Mouse (Mus musculus): ENCODE data around the gene Nlrc4. TPM values are rescaled to one million over a fixed set of nuclear protein-coding genes. Genes with fewer than 3 reads are reported as not detected.

Gene Nlrc4
- total RNA-seq, 1 experiment: 2.4 TPM

GRCm38 (mm10) chr17:74406487-74406886 is 52.5 kb downstream of the Nlrc4 start:
- Histone ChIP-seq H3K4me3 (ENCODE audit: insufficient read depth in 1 of 2, low read depth in 1 of 2, low read length in 2 of 2, poor library complexity in 1 of 2, severe bottlenecking in 1 of 2) (no peak overlapping the region), H3K9me3 (ENCODE audit: control insufficient read depth, insufficient read depth, low read depth, low read length) (no peaks in the 10 kb centered on the region), H3K9ac (ENCODE audit: insufficient read depth, low read depth, low read length, poor library complexity, severe bottlenecking) (no peak overlapping the region), H3K36me3 (ENCODE audit: control insufficient read depth, insufficient read depth, low read length, poor library complexity, severe bottlenecking) (peaks cover 16% of the 10 kb centered on the region), H3K27ac (ENCODE audit: insufficient read depth, low read depth, low read length, poor library complexity, severe bottlenecking) (no peak overlapping the region), H3K4me1 (ENCODE audit: control insufficient read depth in 2 of 2, insufficient read depth in 2 of 2, low read length in 2 of 2, poor library complexity in 1 of 2) (no peaks in the 10 kb centered on the region)
- no peak for DNase-seq (ENCODE audit: low read depth, low spot score)
- in situ Hi-C loops (cut with MboI; ENCODE audit: low sequenced_read_pairs in 2 of 2, unreplicated experiment in 2 of 2): no loop called here
- TF ChIP-seq ZC3H11A (IDR thresholded peaks at IDR 0.05; ENCODE audit: borderline replicate concordance, low read depth, low read length) (no peak), MAFK (IDR thresholded peaks at IDR 0.05; ENCODE audit: insufficient read depth, low read depth, low read length) (no peak), CHD2 (IDR thresholded peaks at IDR 0.05; ENCODE audit: low read depth, low read length) (no peak), HCFC1 (IDR thresholded peaks at IDR 0.05; ENCODE audit: borderline replicate concordance, insufficient read depth, low read length) (no peak), ZNF384 (IDR thresholded peaks at IDR 0.05; ENCODE audit: low read depth, low read length) (no peak)

- in situ Hi-C loops (cut with MboI; ENCODE audit: low sequenced_read_pairs in 2 of 2, unreplicated experiment in 2 of 2): no loop called here
- no peak for DNase-seq (ENCODE audit: low read depth, low spot score)
- H3K36me3 ChIP-seq (ENCODE audit: control insufficient read depth, insufficient read depth, low read length, poor library complexity, severe bottlenecking): peaks cover 13% of the 10 kb centered on the region; the same call in 1 of the 2 replicates
Observed at GRCm38 (mm10) chr17:74402486-74403222, 56.3 kb downstream of the Nlrc4 start.

GRCm38 (mm10) chr17:74397173-74397572 is 61.8 kb downstream of the Nlrc4 start:
- H3K4me1 ChIP-seq (ENCODE audit: control insufficient read depth in 2 of 2, insufficient read depth in 2 of 2, low read length in 2 of 2, poor library complexity in 1 of 2): peaks cover 0 to 5% of the 10 kb centered on the region in 2 experiments; a peak in 1 of 4 replicates
- H3K36me3 ChIP-seq (ENCODE audit: control insufficient read depth, insufficient read depth, low read length, poor library complexity, severe bottlenecking): no peaks in the 10 kb centered on the region
- TF ChIP-seq HCFC1 (IDR thresholded peaks at IDR 0.05; ENCODE audit: borderline replicate concordance, insufficient read depth, low read length): no peak
- no peak for TF ChIP-seq MAFK (IDR thresholded peaks at IDR 0.05; ENCODE audit: insufficient read depth, low read depth, low read length)
- no peak for TF ChIP-seq ZC3H11A (IDR thresholded peaks at IDR 0.05; ENCODE audit: borderline replicate concordance, low read depth, low read length)
- TF ChIP-seq CHD2 (IDR thresholded peaks at IDR 0.05; ENCODE audit: low read depth, low read length): no peak
- TF ChIP-seq ZNF384 (IDR thresholded peaks at IDR 0.05; ENCODE audit: low read depth, low read length): no peak
- H3K9ac ChIP-seq (ENCODE audit: insufficient read depth, low read depth, low read length, poor library complexity, severe bottlenecking): no peak overlapping the region
- H3K4me3 ChIP-seq (ENCODE audit: insufficient read depth in 1 of 2, low read depth in 1 of 2, low read length in 2 of 2, poor library complexity in 1 of 2, severe bottlenecking in 1 of 2): no peak overlapping the region
- no peak for DNase-seq (ENCODE audit: low read depth, low spot score)
- in situ Hi-C loops (cut with MboI; ENCODE audit: low sequenced_read_pairs in 2 of 2, unreplicated experiment in 2 of 2): no loop called here
- no peaks in the 10 kb centered on the region for H3K9me3 ChIP-seq (ENCODE audit: control insufficient read depth, insufficient read depth, low read depth, low read length)
- H3K27ac ChIP-seq (ENCODE audit: insufficient read depth, low read depth, low read length, poor library complexity, severe bottlenecking): no peak overlapping the region

More at GRCm38 (mm10) chr17:74402486-74403222, 56.3 kb downstream of the Nlrc4 start:
- Histone ChIP-seq H3K27ac (ENCODE audit: insufficient read depth, low read depth, low read length, poor library complexity, severe bottlenecking) (no peak overlapping the region), H3K4me3 (ENCODE audit: insufficient read depth in 1 of 2, low read depth in 1 of 2, low read length in 2 of 2, poor library complexity in 1 of 2, severe bottlenecking in 1 of 2) (no peak overlapping the region), H3K9me3 (ENCODE audit: control insufficient read depth, insufficient read depth, low read depth, low read length) (no peaks in the 10 kb centered on the region), H3K4me1 (ENCODE audit: control insufficient read depth in 2 of 2, insufficient read depth in 2 of 2, low read length in 2 of 2, poor library complexity in 1 of 2) (no peaks in the 10 kb centered on the region), H3K9ac (ENCODE audit: insufficient read depth, low read depth, low read length, poor library complexity, severe bottlenecking) (no peak overlapping the region)
- no peak for TF ChIP-seq ZNF384 (IDR thresholded peaks at IDR 0.05; ENCODE audit: low read depth, low read length)
- TF ChIP-seq CHD2 (IDR thresholded peaks at IDR 0.05; ENCODE audit: low read depth, low read length): no peak
- no peak for TF ChIP-seq MAFK (IDR thresholded peaks at IDR 0.05; ENCODE audit: insufficient read depth, low read depth, low read length)
- TF ChIP-seq HCFC1 (IDR thresholded peaks at IDR 0.05; ENCODE audit: borderline replicate concordance, insufficient read depth, low read length): no peak
- TF ChIP-seq ZC3H11A (IDR thresholded peaks at IDR 0.05; ENCODE audit: borderline replicate concordance, low read depth, low read length): no peak

- in situ Hi-C loops (cut with MboI; ENCODE audit: low sequenced_read_pairs in 2 of 2, unreplicated experiment in 2 of 2): no loop called here
- no peak for DNase-seq (ENCODE audit: low read depth, low spot score)
- Histone ChIP-seq H3K4me3 (ENCODE audit: insufficient read depth in 1 of 2, low read depth in 1 of 2, low read length in 2 of 2, poor library complexity in 1 of 2, severe bottlenecking in 1 of 2) (peak overlapping the region; percentile 95 to 99; a peak in 3 of 4 replicates), H3K27ac (ENCODE audit: insufficient read depth, low read depth, low read length, poor library complexity, severe bottlenecking) (no peak overlapping the region), H3K9me3 (ENCODE audit: control insufficient read depth, insufficient read depth, low read depth, low read length) (no peaks in the 10 kb centered on the region), H3K36me3 (ENCODE audit: control insufficient read depth, insufficient read depth, low read length, poor library complexity, severe bottlenecking) (no peaks in the 10 kb centered on the region), H3K9ac (ENCODE audit: insufficient read depth, low read depth, low read length, poor library complexity, severe bottlenecking) (peak overlapping the region; percentile 18; the same call in 1 of the 2 replicates), H3K4me1 (ENCODE audit: control insufficient read depth in 2 of 2, insufficient read depth in 2 of 2, low read length in 2 of 2, poor library complexity in 1 of 2) (peaks cover 0 to 5% of the 10 kb centered on the region in 2 experiments; a peak in 1 of 4 replicates)
- no peak for TF ChIP-seq ZC3H11A (IDR thresholded peaks at IDR 0.05; ENCODE audit: borderline replicate concordance, low read depth, low read length)
- no peak for TF ChIP-seq HCFC1 (IDR thresholded peaks at IDR 0.05; ENCODE audit: borderline replicate concordance, insufficient read depth, low read length)
- TF ChIP-seq ZNF384 (IDR thresholded peaks at IDR 0.05; ENCODE audit: low read depth, low read length): no peak
- TF ChIP-seq CHD2 (IDR thresholded peaks at IDR 0.05; ENCODE audit: low read depth, low read length): no peak
- TF ChIP-seq MAFK (IDR thresholded peaks at IDR 0.05; ENCODE audit: insufficient read depth, low read depth, low read length): no peak
Observed at GRCm38 (mm10) chr17:74396766-74397165, 62.2 kb downstream of the Nlrc4 start.

Measured in ES-E14 (cell line).